Mouse (Mus musculus) stomach, postnatal 0 days (tissue): ENCODE data around the gene Prrx2.

Experiments
- CTCF ChIP-seq: IDR thresholded peaks from 2 replicates; pipeline ENCODE4 v1.5.1; 2016; ENCODE audit warnings: antibody characterized with exemption, low read depth, mild to moderate bottlenecking, moderate library complexity
- EP300 ChIP-seq: optimal IDR thresholded peaks from 2 replicates; pipeline ENCODE3; 2016; ENCODE audit warnings: antibody characterized with exemption

DNA sequence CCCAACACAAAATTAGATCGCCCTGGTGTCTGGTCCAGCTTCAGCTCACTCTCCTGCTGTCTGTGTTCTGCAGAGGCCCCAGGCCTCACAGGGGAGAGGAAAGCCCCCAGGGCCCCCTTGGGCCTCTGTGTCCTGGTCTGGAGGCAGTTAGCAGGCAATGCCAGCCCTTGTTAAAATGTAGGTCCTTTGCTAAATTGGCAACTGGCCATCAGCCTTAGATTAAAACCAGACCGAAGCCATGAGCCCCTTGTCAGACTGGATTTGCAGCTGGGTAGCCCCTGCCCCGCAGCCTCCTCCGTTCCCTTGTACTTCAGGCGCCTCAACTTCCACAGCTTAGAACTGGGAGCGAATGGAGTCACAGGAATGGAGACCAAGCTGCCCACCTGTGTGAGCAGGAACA lies 37.9 kb downstream of the Prrx2 start:
- TF ChIP-seq CTCF: no peak
- no peak for TF ChIP-seq EP300
